Mouse (Mus musculus) thymus, postnatal 25 days (tissue): ENCODE measurements around the gene Gm5072.
"Not testable (repeated sequence)": the region's sequence is repeated elsewhere in the genome, so short reads cannot be mapped to it uniquely, and the experiment has no call there.

Experiments used
- DNase-seq: peaks from one replicate; pipeline ENCODE4 v3.0.0; 2022

Gene Gm5072

GRCm38 (mm10) chrX:91392200-91392599 lies at the start of gene Gm5072:
TSS of gene Gm5072 (plus strand) at chrX:91392500.
- DNase-seq, result not testable (repeated sequence)
